Mouse (Mus musculus) gastrocnemius, postnatal 10 days (tissue): Measurements from ENCODE around the gene Pi4ka. TPM values are rescaled to one million over a fixed set of nuclear protein-coding genes. Genes with fewer than 3 reads are reported as not detected.

Experiments used
- DNase-seq: peaks from one replicate; pipeline ENCODE4 v3.0.0; 2021; ENCODE audit warnings: mixed read lengths
- total RNA-seq, 2 experiments: library from RNA; stranded (reverse); gene quantifications; 2 replicates each; pipeline ENCODE4 v1.2.3; 2021

Gene Pi4ka
- total RNA-seq, 2 experiments from 2014 or later: 19.5 to 23.9 TPM

DNA sequence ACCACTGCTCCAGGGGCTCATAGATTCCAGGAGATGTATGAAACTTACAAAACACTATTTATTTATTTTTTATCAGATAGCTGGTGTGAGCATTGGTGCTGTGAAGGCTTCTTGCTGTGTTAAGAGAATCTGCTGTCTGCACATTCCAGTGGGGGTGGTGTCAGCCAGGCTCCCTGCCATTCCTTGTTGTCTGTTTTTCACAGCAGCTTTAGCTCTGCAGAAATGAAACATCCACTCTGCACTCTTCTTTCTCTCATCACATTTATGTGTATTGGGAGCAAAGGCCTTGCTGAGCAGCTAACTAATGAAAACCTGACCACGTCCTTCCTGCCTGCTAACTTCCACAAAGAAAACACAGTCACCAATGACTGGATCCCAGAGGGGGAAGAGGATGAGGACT is 70.0 kb downstream of the Pi4ka start:
- DNase-seq: no peak

- DNase-seq: no peak
Measured at GRCm38 (mm10) chr16:17334574-17334973, 71.5 kb downstream of the Pi4ka start.

- no peak for DNase-seq
Measured at GRCm38 (mm10) chr16:17331855-17332254, 74.3 kb downstream of the Pi4ka start.

- DNase-seq: no peak
Measured at GRCm38 (mm10) chr16:17331116-17331515, 75.0 kb downstream of the Pi4ka start, which contains the start of gene Serpind1. Gene Serpind1 (plus strand): TSS chr16:17331371.

- no peak for DNase-seq
Measured at GRCm38 (mm10) chr16:17329848-17330570, 76.1 kb downstream of the Pi4ka start.

- DNase-seq: no peak
Measured at GRCm38 (mm10) chr16:17326064-17326463, 80.0 kb downstream of the Pi4ka start.

DNA sequence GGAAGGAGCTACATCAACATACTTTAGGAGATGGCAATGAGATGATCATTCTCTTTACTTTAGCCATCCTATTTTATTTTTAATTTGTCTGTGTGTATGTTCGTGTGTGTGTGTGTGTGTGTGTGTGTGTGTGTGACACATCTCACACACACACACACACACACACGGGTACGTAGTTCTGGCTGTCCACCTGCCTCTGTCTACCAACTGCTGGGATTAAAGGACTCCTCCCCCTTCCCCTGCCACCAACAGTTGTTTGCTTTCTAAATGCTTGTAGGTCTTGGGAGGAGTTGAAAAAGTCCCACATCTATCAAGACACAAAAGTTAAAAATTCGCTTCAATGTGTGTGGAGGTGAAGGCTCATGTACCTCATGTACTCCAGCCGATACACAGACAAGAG is 81.4 kb downstream of the Pi4ka start:
- no peak for DNase-seq

GRCm38 (mm10) chr16:17321481-17321880 is 84.6 kb downstream of the Pi4ka start:
- no peak for DNase-seq

DNA sequence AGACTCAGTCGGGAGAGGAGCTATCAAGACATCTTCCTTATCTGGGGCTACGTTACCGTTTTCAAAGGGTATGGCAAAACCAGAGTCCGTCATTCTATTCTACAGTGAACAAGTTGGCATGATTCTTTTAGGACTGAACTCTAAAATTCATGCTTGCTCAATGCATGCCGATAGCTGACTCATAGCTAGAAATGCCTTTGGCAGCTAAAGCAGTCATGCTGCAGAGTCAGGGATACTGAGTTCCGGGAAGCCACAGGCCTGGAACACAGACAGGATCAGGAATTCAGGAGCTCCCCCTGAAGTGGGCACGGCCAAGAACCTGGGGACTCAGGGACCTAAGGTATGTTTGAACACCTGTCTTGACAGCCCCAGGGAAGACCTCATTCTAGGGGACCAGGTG is 89.6 kb downstream of the Pi4ka start:
- no peak for DNase-seq

GRCm38 (mm10) chr16:17312531-17312930 is 93.6 kb downstream of the Pi4ka start:
- DNase-seq: no peak

DNA sequence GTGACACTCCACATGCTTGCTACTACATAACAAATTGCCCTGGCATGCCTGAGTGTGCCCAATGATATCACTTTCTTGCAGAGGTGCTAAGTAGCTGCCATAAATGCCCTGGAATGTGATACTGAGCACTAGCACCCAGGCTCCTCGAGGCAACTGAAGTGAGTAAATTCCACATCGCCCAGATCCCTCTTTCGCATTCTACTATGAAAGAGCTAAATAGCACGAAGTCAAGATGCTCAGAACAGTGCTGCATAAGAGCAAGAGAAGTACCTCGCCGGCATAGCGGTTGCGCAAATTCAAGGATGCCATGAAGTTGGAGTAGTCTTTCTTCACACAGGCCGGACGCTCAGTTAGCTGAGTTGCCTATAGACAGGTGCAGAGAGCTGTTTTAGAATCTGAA is 97.1 kb downstream of the Pi4ka start:
- DNase-seq: no peak

DNA sequence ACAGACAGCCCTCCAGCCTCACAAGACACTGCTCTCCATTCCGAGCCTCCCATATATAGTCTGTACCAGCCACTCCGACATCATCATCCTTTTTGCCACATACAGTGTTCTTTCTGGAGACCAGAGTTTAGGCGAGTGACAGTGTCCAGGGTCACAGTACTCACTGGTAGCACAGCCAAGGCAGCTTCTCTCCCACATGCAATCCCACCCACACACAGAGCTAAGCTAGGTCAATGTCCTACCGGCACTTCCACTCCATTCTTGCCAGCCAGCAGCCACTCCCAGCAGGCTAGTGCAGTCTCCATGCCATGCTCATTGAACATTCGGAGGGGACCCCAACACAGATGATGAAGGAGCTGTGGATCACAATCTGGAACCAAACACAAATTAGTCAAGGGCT is 98.7 kb downstream of the Pi4ka start:
- no peak for DNase-seq

GRCm38 (mm10) chr16:17303521-17304245 is 102.4 kb downstream of the Pi4ka start:
- no peak for DNase-seq

DNA sequence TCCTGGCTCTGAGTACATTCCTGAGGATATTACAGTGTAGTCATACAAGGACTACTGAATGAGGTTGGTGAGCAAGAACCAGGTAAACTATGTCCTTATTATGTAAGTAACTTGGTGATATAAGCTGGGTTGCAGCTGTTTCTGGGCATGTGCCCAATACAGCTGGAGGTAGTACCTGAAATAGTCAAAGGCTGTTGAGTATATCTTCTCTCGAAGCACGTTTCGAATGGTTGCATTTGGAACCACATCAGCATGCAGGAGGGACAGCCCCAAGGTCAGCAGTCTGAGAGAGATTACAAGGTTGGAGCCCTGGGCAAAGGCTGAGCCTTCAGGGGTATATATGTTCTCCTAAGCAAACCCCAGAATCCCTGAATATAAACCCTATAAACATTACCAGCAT is 105.3 kb downstream of the Pi4ka start:
- no peak for DNase-seq

DNA sequence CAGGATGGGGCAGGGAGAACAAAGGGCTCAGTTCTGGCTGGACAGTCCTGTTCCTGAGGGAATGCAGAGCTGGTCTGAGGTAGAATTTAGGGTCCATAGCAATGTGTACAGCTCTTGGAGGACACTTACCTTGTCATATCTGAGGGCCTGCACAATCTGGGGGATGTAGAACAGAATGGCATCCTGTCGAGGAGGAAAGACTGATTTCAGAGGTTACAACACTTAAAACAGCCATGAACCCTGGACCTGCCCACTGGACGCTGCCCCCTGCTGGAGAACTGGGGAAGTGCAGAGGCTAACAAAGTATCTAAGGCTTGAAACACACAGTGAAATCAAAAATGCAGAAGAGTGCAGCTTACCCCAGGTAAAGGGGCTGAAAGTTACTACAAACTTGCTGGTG is 113.4 kb downstream of the Pi4ka start:
- DNase-seq: peak; percentile 81

DNA sequence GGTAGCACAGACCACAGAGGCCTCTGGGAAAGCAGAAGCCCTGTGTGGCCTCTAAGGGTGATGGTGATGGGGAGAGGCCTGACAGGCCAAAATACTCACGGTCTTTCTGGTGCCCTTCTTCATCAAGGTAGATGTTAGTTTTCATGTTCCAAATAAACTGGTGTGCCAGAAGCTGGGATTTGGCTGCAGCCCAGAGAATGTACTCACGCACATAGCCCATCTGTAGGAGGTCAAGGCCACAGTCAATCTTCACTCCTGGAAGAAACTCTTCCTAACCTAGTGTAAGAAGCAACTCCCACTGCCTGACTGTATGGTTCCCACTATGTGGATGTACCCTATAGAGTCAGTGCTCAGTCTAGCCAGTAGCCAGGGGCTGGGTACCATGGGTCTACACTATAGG is 115.1 kb downstream of the Pi4ka start:
- no peak for DNase-seq

DNA sequence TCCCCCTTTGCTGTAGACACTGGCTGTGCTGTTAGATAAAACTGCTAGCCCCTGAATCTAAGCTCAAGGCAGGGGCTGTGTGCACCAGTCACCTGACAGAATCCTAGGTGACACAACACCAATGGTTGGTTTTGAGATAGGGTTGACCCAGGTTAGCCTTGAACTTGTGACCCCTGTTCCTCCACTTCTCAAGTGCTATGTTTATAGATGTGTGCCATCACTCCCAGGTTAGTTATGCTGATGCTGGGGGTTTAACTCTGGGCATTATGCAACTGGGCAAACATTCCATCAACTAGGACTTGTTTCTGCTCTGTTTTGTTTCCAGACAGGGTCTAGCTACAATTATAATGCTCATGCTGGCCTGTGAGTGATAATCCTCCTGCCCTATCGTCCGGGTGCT is 119.0 kb downstream of the Pi4ka start:
- DNase-seq: no peak

GRCm38 (mm10) chr16:17283151-17283550 is 123.0 kb downstream of the Pi4ka start:
- DNase-seq: no peak

DNA sequence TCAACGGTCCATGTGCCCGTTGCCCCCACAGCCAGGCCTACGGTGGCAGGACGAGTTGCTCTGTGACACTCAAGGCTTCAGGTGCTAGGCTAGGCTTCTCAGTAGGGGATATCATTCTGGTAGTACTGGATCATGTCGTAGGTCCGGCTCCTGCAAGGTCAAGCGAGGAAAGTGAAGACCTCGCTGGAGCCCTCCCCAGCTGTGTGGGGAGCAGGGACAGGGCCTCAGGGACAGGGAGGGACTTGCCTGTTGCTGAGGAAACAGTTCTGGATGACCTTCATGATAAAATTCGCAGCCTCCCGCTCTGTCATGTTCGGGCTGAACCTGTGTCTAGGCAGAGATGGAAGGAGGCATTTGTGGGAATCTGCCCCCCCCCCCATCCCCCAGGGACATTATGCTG is 125.6 kb downstream of the Pi4ka start:
- no peak for DNase-seq

GRCm38 (mm10) chr16:17277342-17278211 is 128.5 kb downstream of the Pi4ka start:
- DNase-seq: no peak

DNA sequence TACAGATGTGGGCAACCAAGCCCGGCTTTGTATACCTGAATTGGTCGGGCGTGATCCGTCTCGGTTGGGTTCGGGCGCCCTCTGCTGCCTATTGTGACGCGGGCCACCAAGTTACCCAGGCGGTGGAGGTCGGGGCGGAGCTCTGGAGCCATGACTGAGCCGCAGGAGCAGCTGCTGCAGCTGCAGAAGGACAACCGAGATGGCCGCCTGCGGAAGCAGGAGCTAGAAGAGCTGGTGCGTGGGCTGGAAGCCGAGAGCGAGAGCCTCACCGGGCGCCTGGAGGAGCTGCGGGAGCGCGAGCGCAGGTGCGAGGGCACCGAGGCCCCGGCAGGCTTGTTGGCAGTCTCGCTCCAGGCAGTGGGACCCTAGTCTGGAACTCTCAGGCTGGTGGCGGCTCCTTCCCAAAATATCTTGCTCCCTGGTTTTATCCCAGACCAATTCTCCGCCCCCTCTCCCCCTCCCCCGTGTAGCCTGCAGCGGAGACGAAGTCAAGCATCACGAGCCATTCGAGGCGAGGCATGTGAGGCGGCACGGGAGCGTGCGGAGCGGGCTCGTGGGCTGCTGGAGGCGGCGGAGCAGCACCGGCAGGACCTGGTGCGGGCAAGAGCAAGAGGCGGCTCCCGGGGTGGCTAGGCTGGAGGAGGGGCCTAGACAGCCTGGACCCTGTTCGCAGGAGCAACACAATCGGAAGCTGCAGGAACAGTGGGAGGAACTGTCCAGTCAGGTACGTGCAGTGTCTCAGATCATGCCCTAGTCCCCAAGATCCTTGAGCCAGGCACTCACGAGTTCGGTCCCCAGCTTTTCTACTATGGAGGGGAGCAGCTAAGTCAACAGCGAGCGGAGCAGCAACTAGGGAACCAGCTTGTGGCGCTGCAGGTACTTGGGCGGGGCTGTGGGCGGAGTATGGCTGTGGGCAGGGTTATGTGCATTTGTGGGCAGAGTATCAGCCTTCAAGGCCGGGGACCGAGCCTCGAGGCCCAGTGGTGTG is 129.7 kb downstream of the Pi4ka start:
- peak; percentile 93 for DNase-seq

GRCm38 (mm10) chr16:17275721-17276120 is 130.4 kb downstream of the Pi4ka start, which contains the start of gene Tmem191c:
Gene Tmem191c (plus strand): TSS chr16:17276077.
- no peak for DNase-seq
